Comparison of ENCODE assay signal across 13 mouse cellular contexts in the genomic region with DNA sequence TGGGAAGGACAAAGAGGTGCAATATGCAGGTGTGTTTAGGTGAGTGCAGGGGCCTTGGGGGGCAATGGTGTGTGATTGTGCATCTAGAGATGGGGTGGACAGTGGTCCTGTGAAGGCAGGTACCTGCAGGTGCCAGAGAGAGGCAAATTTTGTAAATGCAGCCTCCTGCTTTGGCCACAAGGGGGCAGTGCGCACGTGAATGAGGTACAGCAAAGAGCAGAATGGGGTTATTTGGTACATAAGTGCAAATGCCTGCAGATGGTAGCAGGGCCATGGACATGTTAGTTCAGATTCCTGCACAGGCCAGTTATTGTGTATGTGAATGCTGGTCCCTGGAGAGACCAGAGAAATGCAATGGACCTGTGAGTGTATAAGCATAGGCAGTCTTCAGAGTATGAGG. TPM values are rescaled to one million over a fixed set of nuclear protein-coding genes. Genes with fewer than 3 reads are reported as not detected.
"Had no signal": no experiment of that assay in that cellular context is flagged by ENCODE, and none has a peak within 500 bp of the region (broad histone marks: within the 10 kb centered on the region; RNA-seq: fewer than 3 reads in every experiment).

No protein-coding gene starts in this region.

RNA-seq across cellular contexts. Expression of a gene that starts 35.5 kb away (rescaled TPM):
- total RNA-seq: layer of hippocampus, postnatal 25 days; left cerebral cortex, adult 2 months; left cerebral cortex, postnatal 14 days had no signal
- polyA plus RNA-seq: kidney, adult 2 months; kidney, embryonic 16.5 days; limb, embryonic 10.5 days; limb, embryonic 14.5 days; liver, embryonic 11.5 days; liver, embryonic 15.5 days; lung, adult 2 months; lung, postnatal 0 days; neural tube, embryonic 11.5 days; stomach, embryonic 14.5 days had no signal

RNA-seq across cellular contexts. Expression of a gene that starts 56.7 kb away (rescaled TPM):
- total RNA-seq: layer of hippocampus, postnatal 25 days; left cerebral cortex, adult 2 months; left cerebral cortex, postnatal 14 days had no signal
- polyA plus RNA-seq: kidney, adult 2 months; kidney, embryonic 16.5 days; limb, embryonic 10.5 days; limb, embryonic 14.5 days; liver, embryonic 11.5 days; liver, embryonic 15.5 days; lung, adult 2 months; lung, postnatal 0 days; neural tube, embryonic 11.5 days; stomach, embryonic 14.5 days had no signal
